Mouse (Mus musculus) thymus, adult 2 months (tissue): Measurements from ENCODE around the gene Rpl28.

ENCODE experiments used
- CTCF ChIP-seq: fragments of 200-500 bp; IDR thresholded peaks from 2 replicates; pipeline ENCODE4 v1.5.1; 2012; ENCODE audit warnings: mild to moderate bottlenecking, control low read depth, low read length, moderate library complexity, borderline replicate concordance; ENCODE audit not compliant: control insufficient read depth, poor library complexity, insufficient read depth; ENCODE audit errors: extremely low read depth
- POLR2A ChIP-seq: fragments of 200-500 bp; IDR thresholded peaks from 2 replicates; pipeline ENCODE4 v1.6.1; 2012; ENCODE audit warnings: mild to moderate bottlenecking, low read length, control low read depth, moderate library complexity; ENCODE audit not compliant: control insufficient read depth, poor library complexity, insufficient read depth; ENCODE audit errors: extremely low read depth

- TF ChIP-seq CTCF (no peak), POLR2A (no peak)
These were observed 29.0 kb downstream of the Rpl28 start for GRCm38 (mm10) chr7:4821690-4822089.
